Mouse (Mus musculus) central nervous system, embryonic 11.5 days (tissue): ENCODE results near the gene 1700102P08Rik. TPM values are rescaled to one million over a fixed set of nuclear protein-coding genes. Genes with fewer than 3 reads are reported as not detected.

ENCODE experiments used
- polyA plus RNA-seq: library from polyadenylated mRNA; depleted of rRNA; stranded (reverse); fragments of >200 nt; gene quantifications from 2 replicates; pipeline ENCODE4 v1.2.3, GENCODE M21; 2012; rRNA removed

1700102P08Rik gene
- 1.4 and 1.8 TPM in 2 replicates for polyA plus RNA-seq

GRCm38 (mm10) chr9:108392676-108393075, at the start of gene 1700102P08Rik:
1700102P08Rik (plus strand) TSS chr9:108392805.

GRCm38 (mm10) chr9:108347540-108348289, 44.9 kb upstream of the 1700102P08Rik start, which contains the start of gene Usp4:
Usp4 (plus strand) TSS chr9:108347853.

GRCm38 (mm10) chr9:108428384-108428783, 35.8 kb downstream of the 1700102P08Rik start, which contains the start of gene Ccdc36:
Ccdc36 (minus strand) TSS chr9:108428484.

GRCm38 (mm10) chr9:108436182-108436581, 43.6 kb downstream of the 1700102P08Rik start, which contains the start of gene BC048562:
BC048562 (plus strand) TSS chr9:108436482.

Other genes starting within 250 kb of the 1700102P08Rik start
- gene Bsn, start 202.4 kb upstream of the 1700102P08Rik start, polyA plus RNA-seq = 5.1 and 6.2 TPM in 2 replicates
- 23.8 and 29.4 TPM in 2 replicates for gene Dag1, start 128.8 kb upstream of the 1700102P08Rik start, polyA plus RNA-seq
- gene Nicn1, start 102.4 kb upstream of the 1700102P08Rik start, polyA plus RNA-seq = 30.2 and 45.5 TPM in 2 replicates
- gene Amt, start 96.0 kb upstream of the 1700102P08Rik start, polyA plus RNA-seq = 40.6 and 51.6 TPM in 2 replicates
- gene Rhoa, start 86.7 kb upstream of the 1700102P08Rik start, polyA plus RNA-seq = 236 and 260 TPM in 2 replicates
- gene Tcta, start 86.6 kb upstream of the 1700102P08Rik start, polyA plus RNA-seq = 12.7 and 22.2 TPM in 2 replicates
- 654 and 762 TPM in 2 replicates for gene Gpx1, start 53.9 kb upstream of the 1700102P08Rik start, polyA plus RNA-seq
- gene Usp4, start 45.0 kb upstream of the 1700102P08Rik start, polyA plus RNA-seq = 113 and 120 TPM in 2 replicates
- gene Ccdc36, start 35.7 kb downstream of the 1700102P08Rik start, polyA plus RNA-seq = 1.1 and 1.6 TPM in 2 replicates
- not detected in 2 replicates for gene BC048562, start 43.7 kb downstream of the 1700102P08Rik start, polyA plus RNA-seq
- gene Ccdc71, start 67.7 kb downstream of the 1700102P08Rik start, polyA plus RNA-seq = 25.0 and 28.4 TPM in 2 replicates
- 43.0 and 49.4 TPM in 2 replicates for gene Klhdc8b, start 68.8 kb downstream of the 1700102P08Rik start, polyA plus RNA-seq
- gene Lamb2, start 86.9 kb downstream of the 1700102P08Rik start, polyA plus RNA-seq = 67.7 and 81.1 TPM in 2 replicates
- gene Usp19, start 97.8 kb downstream of the 1700102P08Rik start, polyA plus RNA-seq = 146 and 160 TPM in 2 replicates
- gene Qars, start 114.9 kb downstream of the 1700102P08Rik start, polyA plus RNA-seq = 239 and 264 TPM in 2 replicates
- gene Qrich1, start 124.0 kb downstream of the 1700102P08Rik start, polyA plus RNA-seq = 122 and 154 TPM in 2 replicates
- 175 and 189 TPM in 2 replicates for gene Impdh2, start 167.5 kb downstream of the 1700102P08Rik start, polyA plus RNA-seq
- gene Ndufaf3, start 174.6 kb downstream of the 1700102P08Rik start, polyA plus RNA-seq = 21.4 and 26.3 TPM in 2 replicates
- gene Dalrd3, start 177.1 kb downstream of the 1700102P08Rik start, polyA plus RNA-seq = 83.0 and 118 TPM in 2 replicates
- 129 and 170 TPM in 2 replicates for gene Wdr6, start 185.9 kb downstream of the 1700102P08Rik start, polyA plus RNA-seq
- gene P4htm, start 204.9 kb downstream of the 1700102P08Rik start, polyA plus RNA-seq = 11.8 and 12.4 TPM in 2 replicates